Mouse (Mus musculus) limb, embryonic 14.5 days (tissue): Measurements from ENCODE around the gene Mtfr1l. TPM values are rescaled to one million over a fixed set of nuclear protein-coding genes. Genes with fewer than 3 reads are reported as not detected.
A peak's percentile ranks its signal among the peaks of the same experiment; 100 is the strongest.

ENCODE experiments used
- ATAC-seq: fragments of 200-750 bp; cut with Nextera tagmentation; 2 replicates; pipeline ENCODE4 v1.8.0; 2017; ENCODE audit warnings: low read depth, moderate number of reproducible peaks, moderate TSS enrichment; ENCODE audit not compliant: low FRiP score
- DNase-seq: peaks from one replicate; pipeline ENCODE4 v3.0.0-alpha.2; 2015; ENCODE audit warnings: low spot score
- H3K27ac ChIP-seq: fragments of 300-500 bp; sonication (generic); replicated peaks from 2 replicates; pipeline ENCODE4 v1.5.1; 2014; ENCODE audit warnings: low read depth, mild to moderate bottlenecking, low read length, moderate library complexity, mixed read lengths
- H3K27me3 ChIP-seq: fragments of 300-500 bp; sonication (generic); 2 replicates; pipeline ENCODE4 v1.6.1; 2014; ENCODE audit warnings: low read length, mixed read lengths; ENCODE audit not compliant: control insufficient read depth, insufficient read depth
- H3K36me3 ChIP-seq: fragments of 300-500 bp; sonication (generic); 2 replicates; pipeline ENCODE4 v1.6.1; 2014; ENCODE audit warnings: mild to moderate bottlenecking, low read length, moderate library complexity, mixed read lengths; ENCODE audit not compliant: control insufficient read depth, insufficient read depth
- H3K4me1 ChIP-seq: fragments of 300-500 bp; sonication (generic); 2 replicates; pipeline ENCODE4 v1.6.1; 2014; ENCODE audit warnings: antibody characterized with exemption, low read length, mixed read lengths; ENCODE audit not compliant: control insufficient read depth, insufficient read depth
- H3K4me2 ChIP-seq: fragments of 300-500 bp; sonication (generic); replicated peaks from 2 replicates; pipeline ENCODE4 v1.6.1; 2014; ENCODE audit warnings: low read depth, mild to moderate bottlenecking, low read length, moderate library complexity; ENCODE audit not compliant: severe bottlenecking
- H3K4me3 ChIP-seq: fragments of 300-500 bp; sonication (generic); replicated peaks from 2 replicates; pipeline ENCODE4 v1.5.1; 2014; ENCODE audit warnings: low read length
- H3K9ac ChIP-seq: fragments of 300-500 bp; sonication (generic); 2 replicates; pipeline ENCODE4 v1.6.1; 2014; ENCODE audit warnings: mild to moderate bottlenecking, low read depth, low read length, moderate library complexity; ENCODE audit not compliant: severe bottlenecking
- H3K9me3 ChIP-seq: fragments of 300-500 bp; sonication (generic); 2 replicates; pipeline ENCODE4 v1.6.1; 2016; ENCODE audit warnings: low read length; ENCODE audit not compliant: control insufficient read depth
- POLR2A ChIP-seq: fragments of 200-500 bp; IDR thresholded peaks from 2 replicates; pipeline ENCODE4 v1.8.0; 2012; ENCODE audit warnings: inconsistent platforms, mild to moderate bottlenecking, moderate library complexity, borderline replicate concordance; ENCODE audit not compliant: insufficient read depth, insufficient read length; ENCODE audit errors: extremely low read depth
- WGBS: fragments of 180-500 bp; shearing (Covaris S2); extraction: QIAGEN DNeasy Blood & Tissue Kit; methylation state at CpG from one replicate; pipeline ENCODE4 v1.1.7; 2014; 5-methylcytosine and 5-hydroxymethylcytosine counted together
- polyA plus RNA-seq, 2 experiments: library from polyadenylated mRNA; depleted of rRNA in 1 of 2; stranded (reverse) in 1 of 2; unstranded in 1 of 2; fragments of >200 nt; fragmentation: Nextera tagmentation in 1 of 2; extraction: Ambion mirVana in 1 of 2; gene quantifications; 2 replicates each; pipeline versions ENCODE4 v1.2.1 to v1.2.3; 2012 to 2014

The Mtfr1l gene
- 111 and 132 TPM in 2 replicates for polyA plus RNA-seq (2012; rRNA removed)
- 123 and 140 TPM in 2 replicates for polyA plus RNA-seq (2014; fragmentation: Nextera tagmentation; extraction: Ambion mirVana)

GRCm38 (mm10) chr4:134534932-134535786, at the start of gene Mtfr1l:
Gene Mtfr1l (minus strand): TSS chr4:134535387.
- no peaks in the 10 kb centered on the region for H3K27me3 ChIP-seq
- DNase-seq (peak; percentile 97), ATAC-seq (peak; percentile 97)
- H3K27ac ChIP-seq, result peak within 1 kb of the TSS; percentile 79
- H3K4me1 ChIP-seq, result peaks cover 12% of the 10 kb centered on the region
- 0 out of 2 replicates have a peak, but pooled peaks have one; percentile 59 for TF ChIP-seq POLR2A
- WGBS, result under 1% methylated on average over 31 of the region's 71 CpGs
- peaks cover 38% of the 10 kb centered on the region for H3K36me3 ChIP-seq
- peak within 1 kb of the TSS; percentile 83 for H3K9ac ChIP-seq
- H3K4me3 ChIP-seq, result peak within 1 kb of the TSS; percentile 97
- peak within 1 kb of the TSS; percentile 92 for H3K4me2 ChIP-seq
- H3K9me3 ChIP-seq, result no peaks in the 10 kb centered on the region

- WGBS, result 75% methylated on average over 3 of the region's 3 CpGs
- no peaks in the 10 kb centered on the region for H3K36me3 ChIP-seq
Measured at GRCm38 (mm10) chr4:134583513-134583912, 48.3 kb upstream of the Mtfr1l start.

GRCm38 (mm10) chr4:134581365-134581764, 46.2 kb upstream of the Mtfr1l start:
- peaks cover 17% of the 10 kb centered on the region for H3K4me1 ChIP-seq
- DNase-seq (no peak), ATAC-seq (no peak)
- no peaks in the 10 kb centered on the region for H3K36me3 ChIP-seq
- no peak for TF ChIP-seq POLR2A
- WGBS, result 60% methylated on average over 8 of the region's 8 CpGs
- H3K27me3 ChIP-seq, result no peaks in the 10 kb centered on the region
- no peak overlapping the region for H3K4me3 ChIP-seq
- no peak overlapping the region; the same call in 1 of the 2 replicates for H3K9ac ChIP-seq
- H3K27ac ChIP-seq, result no peak overlapping the region
- no peaks in the 10 kb centered on the region for H3K9me3 ChIP-seq
- no peak overlapping the region for H3K4me2 ChIP-seq

More at GRCm38 (mm10) chr4:134583513-134583912, 48.3 kb upstream of the Mtfr1l start:
- Histone ChIP-seq H3K4me1 (peaks cover 17% of the 10 kb centered on the region), H3K27ac (no peak overlapping the region), H3K27me3 (no peaks in the 10 kb centered on the region), H3K9ac (no peak overlapping the region), H3K9me3 (no peaks in the 10 kb centered on the region), H3K4me2 (no peak overlapping the region), H3K4me3 (no peak overlapping the region)
- no peak for ATAC-seq
- DNase-seq, result no peak
- no peak for TF ChIP-seq POLR2A

- Histone ChIP-seq H3K9ac (no peak overlapping the region), H3K36me3 (no peaks in the 10 kb centered on the region), H3K9me3 (no peaks in the 10 kb centered on the region), H3K27ac (no peak overlapping the region), H3K4me2 (no peak overlapping the region), H3K4me3 (no peak overlapping the region), H3K27me3 (no peaks in the 10 kb centered on the region), H3K4me1 (peaks cover 17% of the 10 kb centered on the region)
- no peak for TF ChIP-seq POLR2A
- WGBS, result 62% methylated on average over 15 of the region's 15 CpGs
- DNase-seq (no peak), ATAC-seq (no peak)
Measured at GRCm38 (mm10) chr4:134580351-134581148, 45.4 kb upstream of the Mtfr1l start.

GRCm38 (mm10) chr4:134579620-134580019, 44.4 kb upstream of the Mtfr1l start:
- H3K4me2 ChIP-seq, result peak overlapping the region; percentile 43

More at GRCm38 (mm10) chr4:134579620-134580019, 44.4 kb upstream of the Mtfr1l start:
- no peak for DNase-seq
- Histone ChIP-seq H3K9me3 (no peaks in the 10 kb centered on the region), H3K27ac (no peak overlapping the region), H3K4me1 (peaks cover 17% of the 10 kb centered on the region), H3K9ac (0 out of 2 replicates have a peak overlapping the region, but pooled peaks have one; percentile 1), H3K4me3 (no peak overlapping the region), H3K36me3 (no peaks in the 10 kb centered on the region), H3K27me3 (no peaks in the 10 kb centered on the region)
- TF ChIP-seq POLR2A, result no peak
- ATAC-seq, result 0 out of 2 replicates have a peak, but pooled peaks have one; percentile 10
- WGBS, result 10% methylated on average over 5 of the region's 5 CpGs
